Mouse (Mus musculus) megakaryocyte, embryonic 14.5 days (primary cell): Measurements from ENCODE around the gene Hyal2.

Source experiments
- FLI1 ChIP-seq: IDR thresholded peaks from 2 replicates; pipeline ENCODE4 v1.6.1; 2012; ENCODE audit warnings: low read length, inconsistent platforms, mixed read lengths
- GATA1 ChIP-seq: IDR thresholded peaks from 3 replicates; pipeline ENCODE4 v1.6.1; 2012; ENCODE audit warnings: mixed read lengths, low read length, inconsistent platforms, borderline replicate concordance

DNA sequence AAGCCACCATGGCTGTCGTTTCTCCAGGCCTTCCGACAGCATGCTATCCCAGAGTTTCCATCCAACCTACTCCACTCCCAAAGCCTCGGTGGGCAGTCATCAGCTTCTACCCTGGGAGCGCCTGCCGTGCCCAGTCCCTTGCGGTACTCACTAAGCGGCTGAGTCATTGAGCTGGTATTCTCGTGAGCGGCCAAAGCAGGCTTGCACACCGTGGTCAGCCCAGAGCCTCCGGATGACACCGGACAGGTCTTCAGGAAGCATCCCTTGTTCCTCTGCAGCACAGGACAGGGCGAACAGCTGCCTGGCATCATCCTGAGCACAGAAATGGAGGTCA lies 51.8 kb downstream of the Hyal2 start:
- TF ChIP-seq GATA1 (no peak), FLI1 (no peak)
